Mouse (Mus musculus): Measurements from ENCODE around the gene Naa25. TPM values are rescaled to one million over a fixed set of nuclear protein-coding genes. Genes with fewer than 3 reads are reported as not detected.

The Naa25 gene
- total RNA-seq, 1 experiment = 92.3 TPM

GRCm38 (mm10) chr5:121389106-121389505 lies 8.6 kb upstream of the Naa25 start:
- Histone ChIP-seq H3K27ac (ENCODE audit: insufficient read depth, low read depth, low read length, poor library complexity, severe bottlenecking) (no peak overlapping the region), H3K9me3 (ENCODE audit: control insufficient read depth, insufficient read depth, low read depth, low read length) (no peaks in the 10 kb centered on the region), H3K9ac (ENCODE audit: insufficient read depth, low read depth, low read length, poor library complexity, severe bottlenecking) (no peak overlapping the region), H3K36me3 (ENCODE audit: control insufficient read depth, insufficient read depth, low read length, poor library complexity, severe bottlenecking) (no peaks in the 10 kb centered on the region), H3K4me1 (ENCODE audit: control insufficient read depth in 2 of 2, insufficient read depth in 2 of 2, low read length in 2 of 2, poor library complexity in 1 of 2) (peaks cover 2 to 4% of the 10 kb centered on the region in 2 experiments; a peak in 2 of 4 replicates), H3K4me3 (ENCODE audit: insufficient read depth in 1 of 2, low read depth in 1 of 2, low read length in 2 of 2, poor library complexity in 1 of 2, severe bottlenecking in 1 of 2) (no peak overlapping the region)
- DNase-seq (ENCODE audit: low read depth, low spot score) = no peak
- no peak for TF ChIP-seq ZC3H11A (IDR thresholded peaks at IDR 0.05; ENCODE audit: borderline replicate concordance, low read depth, low read length)
- TF ChIP-seq HCFC1 (IDR thresholded peaks at IDR 0.05; ENCODE audit: borderline replicate concordance, insufficient read depth, low read length) = no peak
- TF ChIP-seq CHD2 (IDR thresholded peaks at IDR 0.05; ENCODE audit: low read depth, low read length) = no peak
- TF ChIP-seq ZNF384 (IDR thresholded peaks at IDR 0.05; ENCODE audit: low read depth, low read length) = no peak
- TF ChIP-seq MAFK (IDR thresholded peaks at IDR 0.05; ENCODE audit: insufficient read depth, low read depth, low read length) = no peak
- in situ Hi-C loops (cut with MboI; ENCODE audit: low sequenced_read_pairs in 2 of 2, unreplicated experiment in 2 of 2) = loop anchor here in 1 of 2 experiments (10.0 kb wide), 1 partner anchor 174 kb away; no protein-coding TSS in a partner anchor

- Histone ChIP-seq H3K9ac (ENCODE audit: insufficient read depth, low read depth, low read length, poor library complexity, severe bottlenecking) (no peak overlapping the region), H3K4me3 (ENCODE audit: insufficient read depth in 1 of 2, low read depth in 1 of 2, low read length in 2 of 2, poor library complexity in 1 of 2, severe bottlenecking in 1 of 2) (no peak overlapping the region), H3K9me3 (ENCODE audit: control insufficient read depth, insufficient read depth, low read depth, low read length) (no peaks in the 10 kb centered on the region), H3K27ac (ENCODE audit: insufficient read depth, low read depth, low read length, poor library complexity, severe bottlenecking) (no peak overlapping the region), H3K4me1 (ENCODE audit: control insufficient read depth in 2 of 2, insufficient read depth in 2 of 2, low read length in 2 of 2, poor library complexity in 1 of 2) (peaks cover 2 to 3% of the 10 kb centered on the region in 2 experiments; a peak in 2 of 4 replicates), H3K36me3 (ENCODE audit: control insufficient read depth, insufficient read depth, low read length, poor library complexity, severe bottlenecking) (no peaks in the 10 kb centered on the region)
- no peak for DNase-seq (ENCODE audit: low read depth, low spot score)
- in situ Hi-C loops (cut with MboI; ENCODE audit: low sequenced_read_pairs in 2 of 2, unreplicated experiment in 2 of 2) = loop anchor here in 1 of 2 experiments (10.0 kb wide), 1 partner anchor 175 kb away; no protein-coding TSS in a partner anchor
- TF ChIP-seq HCFC1 (IDR thresholded peaks at IDR 0.05; ENCODE audit: borderline replicate concordance, insufficient read depth, low read length) = no peak
- no peak for TF ChIP-seq CHD2 (IDR thresholded peaks at IDR 0.05; ENCODE audit: low read depth, low read length)
- TF ChIP-seq ZNF384 (IDR thresholded peaks at IDR 0.05; ENCODE audit: low read depth, low read length) = no peak
Observed at GRCm38 (mm10) chr5:121389691-121390090, 8.0 kb upstream of the Naa25 start.

- no peak for TF ChIP-seq ZNF384 (IDR thresholded peaks at IDR 0.05; ENCODE audit: low read depth, low read length)
- TF ChIP-seq ZC3H11A (IDR thresholded peaks at IDR 0.05; ENCODE audit: borderline replicate concordance, low read depth, low read length) = no peak
- no peak for TF ChIP-seq HCFC1 (IDR thresholded peaks at IDR 0.05; ENCODE audit: borderline replicate concordance, insufficient read depth, low read length)
- TF ChIP-seq CHD2 (IDR thresholded peaks at IDR 0.05; ENCODE audit: low read depth, low read length) = no peak
- TF ChIP-seq MAFK (IDR thresholded peaks at IDR 0.05; ENCODE audit: insufficient read depth, low read depth, low read length) = no peak
- DNase-seq (ENCODE audit: low read depth, low spot score) = peak; percentile 61
- in situ Hi-C loops (cut with MboI; ENCODE audit: low sequenced_read_pairs in 2 of 2, unreplicated experiment in 2 of 2) = no loop called here
- Histone ChIP-seq H3K4me3 (ENCODE audit: insufficient read depth in 1 of 2, low read depth in 1 of 2, low read length in 2 of 2, poor library complexity in 1 of 2, severe bottlenecking in 1 of 2) (peak overlapping the region in 1 of 2 experiments; percentile 19; a peak in 2 of 4 replicates), H3K27ac (ENCODE audit: insufficient read depth, low read depth, low read length, poor library complexity, severe bottlenecking) (no peak overlapping the region), H3K4me1 (ENCODE audit: control insufficient read depth in 2 of 2, insufficient read depth in 2 of 2, low read length in 2 of 2, poor library complexity in 1 of 2) (peaks cover 0 to 2% of the 10 kb centered on the region in 2 experiments; a peak in 1 of 4 replicates), H3K9ac (ENCODE audit: insufficient read depth, low read depth, low read length, poor library complexity, severe bottlenecking) (0 out of 2 replicates have a peak overlapping the region, but pooled peaks have one; percentile 28), H3K9me3 (ENCODE audit: control insufficient read depth, insufficient read depth, low read depth, low read length) (no peaks in the 10 kb centered on the region), H3K36me3 (ENCODE audit: control insufficient read depth, insufficient read depth, low read length, poor library complexity, severe bottlenecking) (no peaks in the 10 kb centered on the region)
Observed at GRCm38 (mm10) chr5:121392667-121393380, 4.9 kb upstream of the Naa25 start.

GRCm38 (mm10) chr5:121393402-121393801 lies 4.3 kb upstream of the Naa25 start:
- Histone ChIP-seq H3K9ac (ENCODE audit: insufficient read depth, low read depth, low read length, poor library complexity, severe bottlenecking) (0 out of 2 replicates have a peak overlapping the region, but pooled peaks have one; percentile 28), H3K9me3 (ENCODE audit: control insufficient read depth, insufficient read depth, low read depth, low read length) (no peaks in the 10 kb centered on the region), H3K4me1 (ENCODE audit: control insufficient read depth in 2 of 2, insufficient read depth in 2 of 2, low read length in 2 of 2, poor library complexity in 1 of 2) (peaks cover 0 to 2% of the 10 kb centered on the region in 2 experiments; a peak in 1 of 4 replicates), H3K36me3 (ENCODE audit: control insufficient read depth, insufficient read depth, low read length, poor library complexity, severe bottlenecking) (no peaks in the 10 kb centered on the region), H3K27ac (ENCODE audit: insufficient read depth, low read depth, low read length, poor library complexity, severe bottlenecking) (no peak overlapping the region), H3K4me3 (ENCODE audit: insufficient read depth in 1 of 2, low read depth in 1 of 2, low read length in 2 of 2, poor library complexity in 1 of 2, severe bottlenecking in 1 of 2) (no peak overlapping the region)
- in situ Hi-C loops (cut with MboI; ENCODE audit: low sequenced_read_pairs in 2 of 2, unreplicated experiment in 2 of 2) = no loop called here
- no peak for DNase-seq (ENCODE audit: low read depth, low spot score)
- TF ChIP-seq HCFC1 (IDR thresholded peaks at IDR 0.05; ENCODE audit: borderline replicate concordance, insufficient read depth, low read length) (no peak), ZNF384 (IDR thresholded peaks at IDR 0.05; ENCODE audit: low read depth, low read length) (no peak), ZC3H11A (IDR thresholded peaks at IDR 0.05; ENCODE audit: borderline replicate concordance, low read depth, low read length) (no peak), MAFK (IDR thresholded peaks at IDR 0.05; ENCODE audit: insufficient read depth, low read depth, low read length) (no peak), CHD2 (IDR thresholded peaks at IDR 0.05; ENCODE audit: low read depth, low read length) (no peak)
